Mouse (Mus musculus): ENCODE measurements around the gene Ptk6.

The Ptk6 gene

DNA sequence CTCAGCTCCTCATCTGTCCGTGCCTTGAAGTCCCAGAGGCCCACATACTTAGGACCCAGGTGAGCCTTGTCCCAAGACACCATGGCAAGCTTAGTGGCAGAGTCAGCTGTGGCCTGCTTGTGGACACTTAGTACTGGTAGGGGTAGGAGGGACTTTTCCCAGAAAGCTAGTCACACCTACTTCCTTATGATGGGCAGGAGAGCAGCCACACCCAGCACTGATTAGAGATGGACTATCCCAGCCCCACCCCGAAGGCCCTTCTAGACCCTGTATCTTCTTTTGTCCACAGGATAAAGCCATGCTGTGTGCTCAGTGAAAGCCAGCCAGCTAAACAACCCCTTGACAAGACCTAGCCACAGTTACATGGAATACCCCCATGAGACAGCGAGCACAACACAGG is at the start of gene Ptk6:
Ptk6 (minus strand) TSS at position 368 of the 400 bp plus-strand sequence.
- no peak for DNase-seq

DNA sequence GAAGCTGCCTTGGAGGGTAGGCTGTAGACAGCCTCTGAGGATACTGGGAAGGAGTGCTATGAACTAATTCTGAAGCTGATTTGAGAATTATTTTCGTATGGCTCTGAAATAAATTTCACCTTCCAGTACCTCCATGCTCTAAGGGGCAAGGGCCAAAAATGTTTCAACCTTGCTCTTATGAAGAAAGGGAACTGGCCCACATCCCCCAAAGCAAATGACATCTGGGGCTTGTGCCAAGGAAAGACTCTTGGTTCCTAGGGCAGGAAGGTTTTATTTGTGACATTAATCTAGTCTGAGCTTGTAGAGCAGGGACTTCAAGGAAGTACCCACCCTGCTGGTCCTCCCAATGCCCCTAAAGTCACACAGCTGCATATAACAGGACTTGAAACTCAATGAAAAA is 49.3 kb upstream of the Ptk6 start:
- no peak for DNase-seq

DNA sequence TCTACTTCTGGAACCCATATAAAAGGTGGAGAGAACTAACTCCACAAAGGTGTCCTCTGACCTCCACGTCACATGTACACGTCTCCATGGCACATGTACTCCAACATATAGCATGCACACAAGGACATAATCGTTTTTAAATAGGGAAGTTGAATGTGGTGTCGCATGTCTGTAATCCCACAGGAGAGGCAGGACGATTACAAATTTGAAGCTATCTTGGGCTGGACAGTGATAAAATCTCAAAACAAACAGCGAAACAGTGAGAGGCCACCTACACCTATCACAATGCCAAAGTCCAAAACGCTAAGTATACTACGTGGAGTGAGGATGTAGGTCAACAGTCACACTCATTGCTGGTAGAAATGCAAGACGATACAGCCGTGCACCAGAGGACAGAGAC is 46.6 kb upstream of the Ptk6 start:
- DNase-seq = no peak

DNA sequence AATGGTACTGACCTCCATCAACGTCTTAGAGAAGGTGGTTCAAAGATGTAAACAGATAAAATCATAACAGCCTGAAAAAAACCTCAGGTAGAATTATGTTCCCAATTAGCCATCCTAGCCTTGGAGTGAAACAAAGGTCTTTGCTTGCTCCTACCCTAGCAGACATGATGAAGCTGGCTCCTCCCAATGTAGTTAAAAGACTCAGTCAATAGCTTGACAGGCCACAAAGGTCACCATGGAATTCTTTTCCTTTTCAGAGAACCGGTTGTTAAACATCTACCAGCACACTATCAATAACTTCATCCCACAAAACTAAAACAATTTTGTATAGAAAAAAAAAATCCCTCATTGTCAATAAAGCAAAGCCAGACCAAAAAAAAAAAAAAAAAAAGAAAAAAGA is 42.4 kb upstream of the Ptk6 start:
- no peak for DNase-seq

DNA sequence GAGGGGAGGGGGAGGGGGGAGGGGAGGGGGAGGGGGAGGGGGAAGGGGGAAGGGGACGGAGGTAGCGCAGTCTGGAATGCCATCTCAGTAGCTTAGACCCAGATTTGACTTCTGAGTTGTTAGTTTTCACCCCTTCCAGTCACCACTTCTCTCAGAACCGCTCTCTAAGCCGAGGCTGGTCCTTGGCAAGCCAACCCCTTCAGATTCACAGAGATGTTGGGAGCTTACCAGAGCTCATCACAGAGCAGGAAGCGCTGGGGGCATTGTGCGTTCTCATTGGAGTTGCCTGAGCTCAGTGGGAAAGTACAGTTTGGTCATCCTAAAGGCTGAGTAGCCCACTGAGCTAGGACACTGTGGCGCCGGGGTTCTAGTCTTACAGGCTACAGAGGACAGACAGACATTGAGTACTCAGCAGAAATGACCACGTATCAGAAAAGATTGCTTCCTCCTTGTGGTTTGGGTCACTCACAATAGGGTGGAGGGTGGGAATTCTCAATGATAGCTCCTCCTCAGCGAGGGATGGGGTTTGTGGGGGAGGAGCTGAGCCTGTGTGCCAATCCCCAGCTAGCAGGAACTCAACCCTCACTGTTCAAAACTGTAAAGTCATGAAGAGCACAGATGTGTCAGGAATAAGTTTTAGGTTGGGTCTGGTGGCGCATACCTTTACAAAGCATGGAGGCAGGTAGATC is 41.3 kb upstream of the Ptk6 start:
- no peak for DNase-seq

DNA sequence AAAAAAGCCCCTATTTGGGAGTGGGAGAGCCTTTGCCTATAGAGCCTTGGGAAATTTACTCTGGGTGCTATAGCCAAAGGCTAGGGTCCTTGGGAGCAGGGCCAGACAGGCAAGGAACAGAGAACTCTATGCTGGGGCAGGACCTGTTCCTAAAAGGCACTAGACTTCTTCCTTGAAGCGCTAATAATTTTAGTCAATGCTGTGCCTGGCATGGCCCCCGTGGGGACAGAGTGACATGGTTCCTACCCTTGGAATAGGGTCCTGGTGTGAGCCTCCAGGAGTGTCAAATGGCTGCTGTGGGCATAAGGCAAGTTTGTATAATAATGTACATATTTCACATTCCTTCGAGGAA is 39.7 kb upstream of the Ptk6 start:
- no peak for DNase-seq

DNA sequence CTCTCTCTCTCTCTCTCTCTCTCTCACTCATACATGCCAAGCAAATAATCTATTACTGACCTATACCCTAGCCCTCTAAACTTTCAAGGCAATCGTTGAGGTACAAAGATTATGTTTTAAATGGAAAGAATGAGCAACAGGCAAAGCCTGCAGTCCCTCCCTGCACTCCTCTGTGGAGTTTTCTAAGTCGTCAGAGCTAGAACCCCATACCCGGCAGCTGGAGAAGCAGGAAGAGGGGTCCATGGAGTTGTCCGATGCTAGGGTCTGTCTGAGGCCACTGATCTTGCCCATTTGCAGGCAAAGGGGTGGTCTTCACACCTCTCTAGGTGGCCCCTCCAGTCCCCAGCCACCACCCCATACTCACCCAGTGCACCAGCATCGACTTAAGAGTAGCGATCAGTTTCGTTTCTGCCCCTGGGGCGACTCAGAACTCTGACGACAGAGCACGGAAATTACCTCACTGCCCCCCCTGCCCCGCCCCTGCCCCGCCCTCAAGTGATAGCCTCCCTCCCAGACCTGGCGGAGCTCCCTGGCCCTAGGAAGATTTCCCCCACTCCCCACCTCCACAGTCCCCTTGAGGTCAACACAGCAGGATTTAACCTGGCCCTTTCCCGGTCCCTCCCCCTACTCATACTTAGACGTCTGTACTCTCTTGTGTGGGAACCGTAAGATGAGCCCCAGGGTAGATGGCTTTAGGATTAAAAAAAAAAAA is 39.2 kb upstream of the Ptk6 start, which contains the start of gene Helz2:
Helz2 (minus strand) TSS at position 426 of the 712 bp plus-strand sequence.
- no peak for DNase-seq

DNA sequence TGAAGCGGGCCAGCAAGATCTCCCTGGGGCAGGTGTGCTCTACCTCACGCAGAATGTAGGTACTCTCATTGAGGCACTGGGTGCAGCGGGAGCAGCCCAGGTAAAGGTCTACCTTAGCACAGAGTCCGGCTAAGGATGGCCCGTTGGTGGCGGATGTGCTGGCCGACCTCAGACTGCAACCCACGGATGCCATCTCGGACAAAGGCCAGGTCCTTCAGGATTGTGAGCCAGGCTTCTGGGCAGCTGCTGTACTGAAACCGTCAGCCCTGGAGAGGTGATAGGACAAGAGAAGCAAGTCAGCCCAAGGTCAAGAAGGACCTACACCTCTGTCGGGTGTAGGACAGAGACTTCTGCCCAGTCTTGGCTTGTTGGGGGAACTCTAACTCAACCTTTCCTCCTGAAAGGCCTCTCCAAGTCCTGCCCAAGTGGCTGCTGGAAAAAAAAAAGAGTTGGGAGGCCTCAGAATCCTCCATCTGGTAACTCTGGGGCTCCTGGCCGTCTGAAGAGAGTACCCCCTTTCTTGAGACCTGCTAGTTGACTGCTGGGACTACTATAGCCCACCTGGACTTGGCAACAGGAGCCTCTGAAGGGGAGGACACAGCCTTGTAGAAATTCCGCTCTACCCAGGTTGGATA is 38.3 kb upstream of the Ptk6 start:
- no peak for DNase-seq

DNA sequence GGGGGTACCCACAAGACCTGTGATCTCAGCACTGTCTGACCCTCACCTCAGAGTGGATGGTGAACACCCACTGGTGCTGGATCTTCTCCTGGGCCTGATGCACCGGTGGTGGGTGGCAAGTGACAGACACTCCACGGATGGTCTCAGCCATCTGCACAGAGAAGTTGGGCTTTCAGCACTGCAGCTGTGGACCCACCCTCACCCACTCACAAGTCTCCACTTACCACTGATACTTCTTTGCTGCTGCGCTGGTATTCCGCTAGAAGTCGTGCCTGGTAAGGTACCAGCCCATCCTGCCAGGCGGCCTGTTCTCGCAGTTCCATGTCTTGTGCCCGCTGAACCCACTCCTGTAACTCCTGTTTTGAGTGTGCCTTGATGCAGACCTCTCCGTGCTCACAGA is 36.7 kb upstream of the Ptk6 start:
- DNase-seq = no peak

DNA sequence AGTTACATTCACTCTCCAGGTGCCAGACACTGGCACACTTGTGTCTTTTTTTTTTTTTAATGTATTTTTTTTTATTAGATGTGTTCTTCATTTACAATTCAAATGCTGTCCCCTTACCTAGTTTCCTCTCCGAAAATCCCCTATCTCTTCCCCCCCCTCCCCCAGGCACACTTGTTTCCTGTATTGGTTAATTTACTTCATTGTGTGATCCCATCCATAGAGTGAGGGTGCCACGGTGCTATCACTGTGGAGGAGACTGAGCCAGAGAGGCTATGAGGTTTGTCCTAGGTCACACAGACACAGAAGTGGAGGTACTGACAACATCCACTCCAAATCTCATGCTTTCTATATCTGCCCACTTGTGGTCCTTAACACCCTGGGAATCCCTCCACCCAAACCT is 36.3 kb upstream of the Ptk6 start:
- no peak for DNase-seq

DNA sequence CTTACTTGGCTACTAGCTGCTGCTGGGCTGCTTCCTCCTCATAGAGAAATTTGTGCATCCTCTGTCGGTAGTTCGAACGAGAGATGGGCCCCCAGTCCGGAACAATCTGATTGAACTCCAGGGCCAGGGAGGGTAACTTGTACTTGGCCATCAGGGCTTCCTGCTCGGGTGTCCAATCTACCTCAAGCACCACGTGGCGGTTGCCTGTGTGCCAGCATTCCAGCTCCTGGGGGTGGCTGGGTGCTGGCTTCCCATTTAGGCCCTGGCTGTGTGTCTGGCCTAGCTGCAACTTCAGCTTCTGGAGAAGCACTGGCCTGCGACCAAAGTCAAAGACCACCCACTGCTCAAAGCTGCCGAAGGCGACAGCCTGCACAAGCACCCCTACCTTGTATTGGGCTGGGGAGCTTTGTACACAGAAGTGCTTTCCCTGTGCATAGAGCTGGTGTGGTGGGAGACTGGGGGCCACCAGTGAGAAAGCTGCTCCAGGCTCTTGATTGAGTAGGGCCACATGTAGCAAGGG is 35.6 kb upstream of the Ptk6 start:
- no peak for DNase-seq

DNA sequence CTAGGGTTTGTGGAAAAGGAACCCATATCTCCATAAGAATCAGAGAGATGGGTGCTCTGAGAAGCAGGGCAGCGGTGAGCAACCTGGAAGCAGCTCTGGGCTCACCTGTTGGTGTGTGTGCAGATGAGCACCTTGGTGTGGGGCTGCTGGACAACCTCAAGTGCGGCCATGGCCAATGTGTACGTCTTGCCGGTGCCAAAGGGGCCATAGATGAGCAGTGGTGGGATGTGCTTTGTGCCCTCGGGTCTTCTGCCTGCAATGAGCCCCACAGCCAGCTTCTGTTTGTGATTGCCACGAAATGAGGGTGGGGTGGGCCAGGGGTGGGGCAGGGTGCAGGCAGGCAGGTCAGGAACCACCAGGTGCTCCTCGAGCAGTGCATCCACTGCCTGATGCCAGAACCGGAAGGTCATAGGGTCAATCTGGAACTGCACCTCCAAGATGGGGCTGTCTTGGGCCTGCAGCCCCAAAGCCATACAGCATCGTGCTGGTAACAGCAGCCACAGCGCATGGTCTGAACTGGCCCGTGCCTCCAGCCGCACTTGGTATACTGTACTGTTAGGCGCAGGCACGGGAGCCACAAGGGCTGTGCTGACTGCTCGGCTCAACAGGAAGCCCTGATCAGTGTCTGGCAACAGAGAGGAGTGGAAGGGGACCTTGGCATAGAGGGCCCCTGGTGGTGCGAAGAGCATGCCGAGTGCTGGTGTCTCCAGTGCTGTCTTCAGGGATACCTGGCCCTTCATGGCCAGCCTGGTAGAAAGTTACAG is 34.8 kb upstream of the Ptk6 start:
- DNase-seq = no peak

DNA sequence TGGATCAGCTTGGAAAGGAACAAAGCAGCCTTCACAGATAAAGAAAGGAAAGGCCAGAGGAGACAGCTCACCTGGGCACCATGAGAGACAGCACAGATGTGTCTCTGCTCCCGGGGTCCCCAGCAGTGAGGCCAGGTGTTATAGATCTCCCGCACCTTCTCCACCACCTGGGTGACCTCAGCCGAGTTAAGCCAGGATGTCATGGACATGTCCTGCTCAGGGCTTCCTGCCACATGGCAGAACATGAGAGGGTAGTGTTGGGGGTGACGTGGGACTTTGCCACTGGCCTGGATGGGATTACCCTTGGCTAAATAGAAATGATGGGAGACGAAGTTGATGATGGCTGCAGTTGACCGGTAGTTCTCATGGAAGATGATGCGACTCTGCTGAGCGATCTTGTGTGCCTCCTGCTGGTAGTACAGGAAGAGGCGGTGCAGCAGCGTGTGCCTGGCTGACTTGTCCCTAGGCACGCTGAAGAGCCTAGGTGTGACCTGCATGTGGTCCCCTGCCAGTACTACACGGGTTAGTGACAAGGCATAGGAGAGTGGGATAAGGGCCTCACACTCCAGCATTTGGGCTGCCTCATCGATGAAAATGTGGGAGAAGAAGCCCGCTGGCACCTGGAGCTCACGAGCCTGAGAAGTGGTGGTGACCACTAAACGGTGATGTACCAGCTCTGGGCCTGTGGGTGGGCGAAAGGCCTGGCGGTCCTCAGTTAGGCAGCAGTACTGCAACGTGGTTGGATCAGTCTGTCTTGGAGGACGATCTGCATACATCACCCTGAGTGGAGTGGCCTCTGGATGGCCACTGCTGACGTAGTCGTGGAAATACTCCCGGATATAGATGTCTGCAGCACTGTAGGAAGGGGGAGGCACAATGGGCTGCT is 33.3 kb upstream of the Ptk6 start:
- no peak for DNase-seq

DNA sequence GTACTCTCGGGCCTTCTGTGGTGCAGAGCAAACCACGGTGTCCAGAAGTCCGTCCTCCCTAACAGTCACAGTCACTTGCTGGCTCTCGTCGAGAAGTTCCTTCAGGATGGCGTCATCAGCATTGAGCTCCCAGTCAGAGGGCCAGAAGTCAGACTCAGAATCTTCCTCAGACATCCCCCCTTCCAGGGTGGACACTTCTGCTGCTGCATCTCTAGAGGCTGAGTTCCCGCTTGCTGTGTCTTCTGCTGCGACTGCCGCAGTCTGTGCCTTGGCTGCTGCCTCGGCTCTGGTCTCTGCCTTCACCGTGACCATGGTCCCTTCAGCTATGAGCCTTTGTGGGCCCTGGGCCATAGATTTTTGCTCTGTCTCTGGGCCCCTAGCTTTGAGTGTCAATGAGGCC is 32.1 kb upstream of the Ptk6 start:
- no peak for DNase-seq

DNA sequence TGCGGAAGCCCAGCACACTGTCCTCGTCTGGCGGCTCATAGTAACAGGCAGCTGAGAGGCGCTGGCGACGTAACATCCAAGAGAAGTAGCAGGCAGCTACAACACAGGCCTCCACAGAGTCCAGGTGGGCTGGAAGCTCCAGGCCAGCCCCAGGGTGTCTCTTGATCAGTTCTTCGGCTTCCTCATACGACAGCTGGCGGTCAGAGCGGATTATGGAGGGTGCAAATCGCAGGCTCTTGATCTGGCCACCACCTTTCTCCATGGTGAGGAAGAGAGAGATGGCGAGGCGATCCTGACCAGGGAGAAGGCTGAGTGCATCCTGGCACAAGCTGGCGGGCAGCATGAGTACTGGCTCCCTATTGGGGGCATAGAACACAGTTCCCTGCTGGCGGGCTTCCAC is 30.9 kb upstream of the Ptk6 start:
- DNase-seq = no peak

DNA sequence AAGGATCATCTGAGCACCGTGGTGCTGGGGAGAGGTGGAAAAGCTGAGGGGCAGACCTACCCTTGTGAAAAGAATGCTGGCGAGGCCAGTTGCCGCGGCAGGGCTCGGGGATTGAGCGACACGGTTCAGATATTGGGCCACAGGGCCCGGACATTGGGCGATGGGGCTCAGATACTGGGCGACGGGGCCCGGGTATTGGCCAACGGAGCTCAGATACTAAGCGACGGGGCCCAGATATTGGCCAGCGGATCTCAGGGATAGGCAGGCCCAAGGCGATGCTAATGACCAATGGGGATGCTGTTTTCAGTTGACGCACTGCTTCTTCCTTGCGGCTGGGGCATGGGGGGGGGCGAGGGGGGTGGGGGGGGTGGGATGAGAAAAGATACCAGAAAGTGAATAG is 28.6 kb upstream of the Ptk6 start:
- no peak for DNase-seq

DNA sequence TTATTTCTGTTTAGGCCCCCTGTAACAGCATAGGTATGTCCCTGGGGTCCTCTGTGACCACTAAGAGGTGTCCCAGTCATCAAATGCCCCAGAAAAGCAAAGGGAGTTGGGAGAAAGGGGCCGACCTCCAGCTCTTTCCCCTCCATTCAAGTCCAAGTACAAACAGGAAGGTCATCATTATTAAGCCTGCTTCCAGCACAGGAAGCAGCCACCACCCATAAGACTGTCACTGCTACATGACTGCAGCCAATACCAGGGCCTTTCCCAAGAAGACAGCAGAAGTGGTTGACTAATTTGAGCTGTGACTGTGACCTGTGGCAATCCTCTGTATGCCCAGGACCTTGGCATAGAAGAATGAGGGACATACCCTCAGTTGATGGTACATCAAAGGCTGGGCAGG is 25.7 kb upstream of the Ptk6 start:
- DNase-seq = no peak

DNA sequence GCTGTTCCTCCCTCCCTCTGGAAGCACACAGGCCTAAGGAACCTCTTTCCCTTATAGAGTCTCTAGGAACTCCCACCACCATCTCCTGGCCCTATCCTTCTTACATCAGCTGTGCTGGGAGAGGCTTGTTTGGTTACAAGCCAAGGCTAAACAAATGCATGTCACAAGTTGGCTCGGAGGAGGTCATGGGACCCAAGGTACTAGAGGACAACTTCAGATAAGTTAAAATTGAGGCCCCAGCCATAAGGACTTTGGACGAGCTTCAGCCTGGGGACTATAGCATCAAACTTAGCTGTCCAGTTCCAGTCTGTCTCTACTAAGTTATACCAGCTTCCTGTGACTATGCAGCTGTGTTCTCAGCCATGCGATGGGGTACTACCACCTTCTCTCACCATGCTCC is 24.5 kb upstream of the Ptk6 start:
- DNase-seq = no peak

DNA sequence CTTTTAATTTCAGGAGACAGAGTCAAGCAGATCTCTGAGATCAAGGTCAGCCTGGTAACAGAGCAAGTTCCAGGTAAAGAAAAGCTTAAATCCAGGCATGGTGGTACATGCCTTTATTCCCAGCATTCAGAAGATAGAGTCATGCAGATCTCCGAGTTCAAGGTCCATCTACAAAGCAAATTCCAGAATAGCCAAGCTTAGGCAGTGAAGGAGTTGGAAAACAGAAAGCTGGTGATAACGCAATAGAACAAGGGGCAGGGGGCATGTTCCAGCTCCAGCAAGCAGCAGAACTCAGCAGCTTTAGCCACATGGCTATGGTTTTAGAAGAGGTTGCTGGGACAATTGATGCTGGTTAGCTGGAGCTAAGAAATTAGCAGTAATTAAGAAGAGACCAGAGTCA is 22.4 kb upstream of the Ptk6 start:
- DNase-seq = no peak

DNA sequence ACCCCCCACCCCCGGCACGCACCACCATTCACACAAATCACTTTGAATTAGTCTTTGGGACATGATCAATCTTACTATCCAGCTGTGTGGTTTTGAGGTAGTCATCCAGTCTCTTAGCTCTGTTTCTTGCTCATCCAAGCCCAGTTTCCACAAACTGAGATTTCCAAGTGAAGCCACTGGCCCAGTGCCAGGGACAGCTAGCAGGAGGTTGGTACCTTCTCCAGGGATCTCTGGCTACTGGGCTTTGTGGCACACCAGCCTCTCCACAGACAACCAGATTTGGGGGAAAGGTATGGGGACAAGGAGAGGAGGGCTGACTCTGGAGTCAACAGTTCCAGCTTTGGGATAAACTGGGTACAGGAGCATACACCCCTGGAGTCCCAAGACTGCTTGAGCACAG is 17.8 kb upstream of the Ptk6 start:
- DNase-seq = no peak

DNA sequence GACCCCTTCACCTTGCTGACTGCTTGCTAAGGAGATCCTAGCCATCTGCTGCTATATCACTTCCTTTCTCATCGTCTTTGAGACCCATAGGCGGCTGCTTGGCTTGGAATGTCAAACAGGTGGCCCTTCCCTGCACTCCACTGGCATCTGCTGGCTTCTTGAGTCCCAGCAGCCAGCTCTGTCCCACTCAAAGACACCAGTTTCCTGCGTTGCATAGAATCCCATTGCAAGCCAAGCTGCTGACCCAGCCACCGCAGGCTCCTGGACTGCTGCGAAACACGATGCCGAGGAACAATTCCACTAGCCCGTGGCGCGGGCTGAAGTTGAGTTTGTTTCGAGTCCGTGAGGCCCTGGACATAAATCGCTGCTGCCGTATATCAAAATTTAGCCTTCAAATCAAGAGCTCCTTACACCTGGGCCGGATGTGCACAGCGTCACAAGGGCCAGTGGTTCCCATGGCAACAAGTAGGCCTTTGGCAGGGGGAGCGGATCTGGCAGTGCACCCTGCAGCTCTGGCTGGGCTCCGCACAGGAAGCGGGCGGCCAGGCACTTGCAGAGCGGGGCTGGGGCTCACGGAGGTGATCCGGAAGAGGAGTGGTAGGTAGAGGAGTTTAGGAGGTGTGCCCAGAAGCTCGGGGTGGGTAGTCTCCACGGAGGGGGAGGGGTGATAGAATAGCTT is 17.1 kb upstream of the Ptk6 start, which contains the start of gene Fndc11:
Fndc11 (plus strand) TSS at position 476 of the 679 bp plus-strand sequence.
- DNase-seq = peak; percentile 50
